Mouse (Mus musculus): ENCODE results near the gene Traf2. TPM values are rescaled to one million over a fixed set of nuclear protein-coding genes. Genes with fewer than 3 reads are reported as not detected.

Gene Traf2
- polyA plus RNA-seq, 1 experiment from 2014 or later, result 16.4 TPM

DNA sequence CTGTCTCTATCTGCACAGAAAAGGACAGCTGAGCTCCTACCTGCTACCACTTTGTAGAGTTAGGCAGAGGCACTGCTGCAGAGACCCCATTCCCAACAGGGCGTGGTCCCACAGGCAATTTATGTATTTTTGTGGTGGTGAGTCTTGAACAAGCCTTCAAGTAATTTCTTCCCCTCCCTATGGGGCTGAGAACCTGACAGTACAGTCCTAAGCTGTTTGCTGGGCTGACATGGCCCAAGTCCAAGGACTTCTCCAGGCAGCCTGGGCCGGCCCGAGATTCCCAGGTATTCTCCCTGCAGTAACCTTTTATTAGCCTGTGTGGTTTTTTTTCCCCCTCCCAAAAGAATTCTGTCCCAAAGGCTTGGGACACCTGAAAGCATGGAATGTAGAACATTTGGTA is 37.4 kb upstream of the Traf2 start:
- no peak overlapping the region for H3K4me3 ChIP-seq (ENCODE audit: low read depth, low read length)
- H3K27me3 ChIP-seq (replicated peaks; ENCODE audit: control insufficient read depth, insufficient read depth, low read length), result peaks cover 14% of the 10 kb centered on the region
- no peak overlapping the region for H3K9ac ChIP-seq (ENCODE audit: low read depth, low read length)
- 55% methylated on average over 3 of the region's 3 CpGs for WGBS
- TF ChIP-seq CTCF (IDR thresholded peaks at IDR 0.05; ENCODE audit: low read depth), result no peak
- H3K4me2 ChIP-seq (replicated peaks; ENCODE audit: low read depth), result no peak overlapping the region
- ATAC-seq, result no peak
- H3K27ac ChIP-seq (ENCODE audit: low read depth, low read length), result no peak overlapping the region
- H3K36me3 ChIP-seq (ENCODE audit: control insufficient read depth, insufficient read depth), result peaks cover 38% of the 10 kb centered on the region
- no peaks in the 10 kb centered on the region for H3K9me3 ChIP-seq (ENCODE audit: control insufficient read depth)
- peaks cover 12% of the 10 kb centered on the region for H3K4me1 ChIP-seq (replicated peaks; ENCODE audit: control insufficient read depth, insufficient read depth, low read length)

DNA sequence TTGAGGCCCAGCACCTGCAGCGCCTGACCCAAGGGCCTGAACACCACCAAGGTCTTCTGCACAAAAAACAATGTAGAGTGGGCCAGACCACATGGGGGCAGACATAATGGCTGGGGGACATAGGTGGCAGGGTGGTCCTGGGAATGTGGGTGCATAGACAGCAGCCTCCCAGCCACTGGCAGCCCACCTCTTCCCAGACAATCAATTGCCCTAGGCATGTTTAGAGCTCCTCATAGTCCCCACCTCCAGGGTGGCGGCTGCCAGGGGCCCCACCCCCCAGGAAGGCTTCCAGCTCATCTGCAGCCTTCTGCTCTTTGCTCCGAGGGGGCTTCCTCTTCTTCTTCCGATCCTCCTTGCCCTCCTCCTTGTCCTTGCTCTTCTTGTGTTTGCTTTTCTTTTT is 36.8 kb upstream of the Traf2 start:
- peaks cover 14% of the 10 kb centered on the region for H3K4me1 ChIP-seq (replicated peaks; ENCODE audit: control insufficient read depth, insufficient read depth, low read length)
- no peak overlapping the region; the same call in 1 of the 2 replicates for H3K27ac ChIP-seq (ENCODE audit: low read depth, low read length)
- H3K27me3 ChIP-seq (replicated peaks; ENCODE audit: control insufficient read depth, insufficient read depth, low read length), result peaks cover 20% of the 10 kb centered on the region
- 35% methylated on average over 4 of the region's 4 CpGs for WGBS
- H3K4me3 ChIP-seq (ENCODE audit: low read depth, low read length), result no peak overlapping the region
- TF ChIP-seq CTCF (IDR thresholded peaks at IDR 0.05; ENCODE audit: low read depth), result no peak
- no peak overlapping the region for H3K4me2 ChIP-seq (replicated peaks; ENCODE audit: low read depth)
- no peaks in the 10 kb centered on the region for H3K9me3 ChIP-seq (ENCODE audit: control insufficient read depth)
- H3K9ac ChIP-seq (ENCODE audit: low read depth, low read length), result no peak overlapping the region
- H3K36me3 ChIP-seq (ENCODE audit: control insufficient read depth, insufficient read depth), result peaks cover 37% of the 10 kb centered on the region
- no peak for ATAC-seq

DNA sequence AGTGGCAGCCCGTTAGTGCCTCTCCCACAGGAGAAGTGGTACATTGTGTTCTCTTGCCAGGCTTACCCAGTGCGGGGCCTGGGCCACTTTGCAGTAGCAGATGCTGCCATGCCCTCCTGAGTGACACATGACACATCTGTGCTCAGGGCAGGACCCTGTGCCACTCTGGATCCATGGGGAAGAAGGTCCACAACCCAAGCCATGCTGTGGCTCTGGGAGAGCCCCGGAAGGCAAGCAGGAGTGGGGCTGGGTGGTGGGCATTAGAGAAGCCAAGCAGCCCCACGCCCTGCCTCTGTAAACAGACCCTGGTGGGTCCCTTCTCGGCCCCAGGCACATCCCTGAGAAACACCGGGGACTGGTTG is 36.4 kb upstream of the Traf2 start:
- no peak overlapping the region for H3K9ac ChIP-seq (ENCODE audit: low read depth, low read length)
- H3K27ac ChIP-seq (ENCODE audit: low read depth, low read length), result no peak overlapping the region; the same call in 1 of the 2 replicates
- no peak for ATAC-seq
- peaks cover 18% of the 10 kb centered on the region for H3K4me1 ChIP-seq (replicated peaks; ENCODE audit: control insufficient read depth, insufficient read depth, low read length)
- no peak for TF ChIP-seq CTCF (IDR thresholded peaks at IDR 0.05; ENCODE audit: low read depth)
- peaks cover 33% of the 10 kb centered on the region for H3K36me3 ChIP-seq (ENCODE audit: control insufficient read depth, insufficient read depth)
- H3K27me3 ChIP-seq (replicated peaks; ENCODE audit: control insufficient read depth, insufficient read depth, low read length), result peaks cover 25% of the 10 kb centered on the region
- no peaks in the 10 kb centered on the region for H3K9me3 ChIP-seq (ENCODE audit: control insufficient read depth)
- no peak overlapping the region for H3K4me2 ChIP-seq (replicated peaks; ENCODE audit: low read depth)
- WGBS, result 74% methylated on average over 6 of the region's 6 CpGs
- H3K4me3 ChIP-seq (ENCODE audit: low read depth, low read length), result no peak overlapping the region

DNA sequence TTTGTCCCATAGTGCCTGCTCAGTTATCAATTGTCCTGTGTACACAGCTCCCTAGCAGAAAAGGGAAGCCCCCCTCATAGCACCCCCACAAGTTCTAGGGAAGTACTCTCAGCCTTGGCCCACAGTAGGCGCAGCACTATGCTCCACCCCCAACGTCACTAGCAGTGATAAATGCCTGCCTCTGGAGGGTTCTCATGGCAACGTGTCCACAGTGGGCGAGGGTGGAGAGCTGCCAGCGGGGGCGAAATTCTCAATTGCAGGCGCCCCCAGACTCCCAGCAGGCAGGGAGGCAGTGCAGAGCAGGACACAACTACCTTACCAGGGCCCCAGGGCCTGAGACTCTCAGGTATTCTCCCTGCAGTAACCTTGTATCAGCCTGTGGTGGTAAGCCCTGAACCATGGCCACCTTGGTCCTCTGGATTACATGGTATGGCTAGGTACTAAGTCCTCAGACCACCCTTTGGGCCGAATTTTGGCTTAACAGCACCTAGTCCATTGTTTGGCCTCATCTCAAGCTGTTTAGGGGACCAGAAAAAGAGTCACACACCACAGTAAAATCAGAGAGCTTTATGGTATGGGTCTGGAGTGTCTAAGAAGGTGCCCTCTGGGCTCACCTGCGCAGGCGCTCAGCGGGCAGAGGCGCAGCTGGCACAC is 35.9 kb upstream of the Traf2 start:
- peaks cover 21% of the 10 kb centered on the region for H3K4me1 ChIP-seq (replicated peaks; ENCODE audit: control insufficient read depth, insufficient read depth, low read length)
- H3K9ac ChIP-seq (ENCODE audit: low read depth, low read length), result no peak overlapping the region
- H3K4me2 ChIP-seq (replicated peaks; ENCODE audit: low read depth), result no peak overlapping the region
- H3K27ac ChIP-seq (ENCODE audit: low read depth, low read length), result no peak overlapping the region
- H3K36me3 ChIP-seq (ENCODE audit: control insufficient read depth, insufficient read depth), result peaks cover 32% of the 10 kb centered on the region
- no peak overlapping the region for H3K4me3 ChIP-seq (ENCODE audit: low read depth, low read length)
- no peak for TF ChIP-seq CTCF (IDR thresholded peaks at IDR 0.05; ENCODE audit: low read depth)
- H3K9me3 ChIP-seq (ENCODE audit: control insufficient read depth), result no peaks in the 10 kb centered on the region
- 56% methylated on average over 12 of the region's 12 CpGs for WGBS
- no peak for ATAC-seq
- peaks cover 29% of the 10 kb centered on the region for H3K27me3 ChIP-seq (replicated peaks; ENCODE audit: control insufficient read depth, insufficient read depth, low read length)

DNA sequence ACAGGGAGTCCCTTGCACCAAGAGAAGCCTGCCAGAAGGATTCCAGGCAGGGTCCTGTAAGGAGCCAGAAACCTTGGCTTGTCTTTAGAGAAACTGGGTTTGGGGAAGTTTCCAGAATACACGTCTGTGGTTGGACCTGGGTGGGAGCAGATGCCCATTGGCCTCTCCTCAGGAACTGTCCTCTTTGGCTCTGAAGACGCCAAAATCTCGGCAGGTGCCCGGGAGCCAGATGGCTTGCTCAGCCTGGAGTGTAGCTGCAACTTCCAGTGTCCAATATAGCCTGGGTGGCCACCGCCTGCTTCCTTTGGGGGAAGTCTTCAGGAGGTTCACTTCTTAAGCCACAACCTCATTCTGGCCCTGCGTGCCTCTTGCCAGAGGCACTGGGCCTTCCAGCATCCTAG is 35.2 kb upstream of the Traf2 start:
- peaks cover 36% of the 10 kb centered on the region for H3K27me3 ChIP-seq (replicated peaks; ENCODE audit: control insufficient read depth, insufficient read depth, low read length)
- peaks cover 26% of the 10 kb centered on the region for H3K36me3 ChIP-seq (ENCODE audit: control insufficient read depth, insufficient read depth)
- WGBS, result 28% methylated on average over 6 of the region's 6 CpGs
- TF ChIP-seq CTCF (IDR thresholded peaks at IDR 0.05; ENCODE audit: low read depth), result no peak
- no peaks in the 10 kb centered on the region for H3K9me3 ChIP-seq (ENCODE audit: control insufficient read depth)
- H3K4me3 ChIP-seq (ENCODE audit: low read depth, low read length), result peak overlapping the region; percentile 33; the same call in 1 of the 2 replicates
- no peak overlapping the region for H3K27ac ChIP-seq (ENCODE audit: low read depth, low read length)
- peaks cover 24% of the 10 kb centered on the region for H3K4me1 ChIP-seq (replicated peaks; ENCODE audit: control insufficient read depth, insufficient read depth, low read length)
- ATAC-seq, result no peak
- no peak overlapping the region for H3K9ac ChIP-seq (ENCODE audit: low read depth, low read length)
- peak overlapping the region; percentile 75 for H3K4me2 ChIP-seq (replicated peaks; ENCODE audit: low read depth)

DNA sequence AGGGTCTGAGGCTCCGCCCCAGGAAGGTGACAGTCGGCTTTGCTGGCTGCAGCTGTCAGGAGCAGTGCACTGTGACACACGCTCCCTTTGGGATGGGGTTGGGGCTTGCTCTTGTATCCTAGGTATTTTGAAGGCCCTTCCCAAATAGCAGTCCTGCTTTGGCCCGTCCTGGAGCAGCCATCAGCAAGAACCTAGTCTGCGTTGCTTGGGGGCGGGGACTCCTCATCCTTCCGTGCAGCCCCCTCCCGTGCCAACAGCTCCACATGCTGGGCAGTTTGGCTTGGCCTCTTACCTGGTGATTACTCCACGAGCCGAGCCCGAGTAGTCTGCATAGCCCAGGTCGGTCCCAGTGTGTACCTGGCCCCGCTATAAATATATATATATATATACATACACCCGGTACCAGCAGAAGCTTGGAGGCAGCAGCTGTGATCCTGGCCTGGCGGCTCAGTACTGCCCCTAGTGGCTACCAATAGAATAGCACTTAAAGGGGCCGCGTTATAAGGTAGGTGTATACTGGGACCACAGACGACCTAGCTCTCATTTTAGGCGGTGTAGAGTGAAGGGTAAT is 34.6 kb upstream of the Traf2 start, which contains the start of gene Ajm1:
Ajm1 (minus strand) TSS at position 464 of the 571 bp plus-strand sequence.
- WGBS, result 3% methylated on average over 19 of the region's 19 CpGs
- Histone ChIP-seq H3K36me3 (ENCODE audit: control insufficient read depth, insufficient read depth) (peaks cover 21% of the 10 kb centered on the region), H3K4me2 (replicated peaks; ENCODE audit: low read depth) (peak within 1 kb of the TSS; percentile 75), H3K9ac (ENCODE audit: low read depth, low read length) (no peak within 1 kb of the TSS), H3K9me3 (ENCODE audit: control insufficient read depth) (no peaks in the 10 kb centered on the region), H3K27ac (ENCODE audit: low read depth, low read length) (no peak within 1 kb of the TSS), H3K4me1 (replicated peaks; ENCODE audit: control insufficient read depth, insufficient read depth, low read length) (peaks cover 26% of the 10 kb centered on the region), H3K27me3 (replicated peaks; ENCODE audit: control insufficient read depth, insufficient read depth, low read length) (peaks cover 41% of the 10 kb centered on the region), H3K4me3 (ENCODE audit: low read depth, low read length) (peak within 1 kb of the TSS; percentile 33)
- TF ChIP-seq CTCF (IDR thresholded peaks at IDR 0.05; ENCODE audit: low read depth), result peak; percentile 95
- peak; percentile 44 for ATAC-seq

Measured in intestine, postnatal 0 days (tissue).